Mouse (Mus musculus) skeletal muscle tissue, postnatal 0 days (tissue): ENCODE measurements around the gene Cdk6. TPM values are rescaled to one million over a fixed set of nuclear protein-coding genes. Genes with fewer than 3 reads are reported as not detected.

ENCODE experiments used
- polyA plus RNA-seq: library from polyadenylated mRNA; unstranded; fragments of >200 nt; fragmentation: Nextera tagmentation; extraction: Ambion mirVana; gene quantifications from 2 replicates; pipeline ENCODE4 v1.2.1, GENCODE M21; 2015

The Cdk6 gene
- polyA plus RNA-seq = 7.7 and 9.6 TPM in 2 replicates

GRCm38 (mm10) chr5:3341111-3341911 lies at the start of gene Cdk6:
TSS of gene Cdk6 (plus strand) at chr5:3341485.

GRCm38 (mm10) chr5:3543629-3544479 lies 202.6 kb downstream of the Cdk6 start, which contains the start of gene Fam133b:
TSS of gene Fam133b (plus strand) at chr5:3543833.

GRCm38 (mm10) chr5:3571266-3571665 lies 230.0 kb downstream of the Cdk6 start, which contains the start of gene 1700109H08Rik:
TSS of gene 1700109H08Rik (plus strand) at chr5:3571566.

Other genes starting within 250 kb of the Cdk6 start
- gene Fam133b, start 202.3 kb downstream of the Cdk6 start, polyA plus RNA-seq = 14.7 TPM in 2 replicates
- 0.74 and 1.4 TPM in 2 replicates for gene 1700109H08Rik, start 230.1 kb downstream of the Cdk6 start, polyA plus RNA-seq